Comparison of ENCODE assay signal across 13 mouse cellular contexts in genomic region chr7:19831837-19832236, GRCm38 (mm10). TPM values are rescaled to one million over a fixed set of nuclear protein-coding genes. Genes with fewer than 3 reads are reported as not detected.
A peak's percentile ranks its signal among the peaks of the same experiment; 100 is the strongest.
DNase-seq lines count a peak whose midpoint lies in the region; ATAC-seq lines count a peak whose summit lies in the region.
"Had no signal": no experiment of that assay in that cellular context is flagged by ENCODE, and none has a peak within 500 bp of the region (broad histone marks: within the 10 kb centered on the region; RNA-seq: fewer than 3 reads in every experiment).

No protein-coding gene starts in this region.

- 0 out of 2 replicates have a peak, but pooled peaks cover 8% of the 10 kb centered on the region for H3K4me1 ChIP-seq in kidney, embryonic 14.5 days (ENCODE audit: control insufficient read depth, insufficient read depth, low read length)
- H3K4me1 ChIP-seq: neural tube, embryonic 12.5 days had no signal

- 0 out of 2 replicates have a peak, but pooled peaks cover 3% of the 10 kb centered on the region for H3K9me3 ChIP-seq in kidney, embryonic 14.5 days (ENCODE audit: control insufficient read depth, low read length)
- H3K9me3 ChIP-seq: G1E; neural tube, embryonic 12.5 days had no signal

- ATAC-seq in kidney, embryonic 14.5 days (ENCODE audit: low FRiP score, low TSS enrichment), result 0 out of 2 replicates have a peak, but pooled peaks have one; percentile 41
- peak; percentile 43 for ATAC-seq in megakaryocyte, adult 5-6 weeks (ENCODE audit: poor library complexity, severe bottlenecking)

- H3K27ac ChIP-seq in kidney, embryonic 14.5 days (ENCODE audit: low read depth, low read length), result no peak overlapping the region
- H3K27ac ChIP-seq: neural tube, embryonic 12.5 days had no signal

- H3K27me3 ChIP-seq in kidney, embryonic 14.5 days (ENCODE audit: control insufficient read depth, insufficient read depth, low read length), result no peaks in the 10 kb centered on the region
- H3K27me3 ChIP-seq: neural tube, embryonic 12.5 days had no signal

- no peak overlapping the region for H3K9ac ChIP-seq in kidney, embryonic 14.5 days (ENCODE audit: low read depth, low read length)
- H3K9ac ChIP-seq: neural tube, embryonic 12.5 days had no signal

- H3K4me2 ChIP-seq in kidney, embryonic 14.5 days (replicated peaks; ENCODE audit: low read depth, low read length), result no peak overlapping the region
- H3K4me2 ChIP-seq: neural tube, embryonic 12.5 days had no signal

- WGBS in kidney, embryonic 14.5 days, result 50% methylated on average over 9 of the region's 9 CpGs

- DNase-seq in kidney, postnatal 10 days, result no peak
- DNase-seq in MN1 (ENCODE audit: low spot score), result peak; percentile 79
- peak; percentile 61 to 75 for DNase-seq in adrenal gland, postnatal 36 days
- DNase-seq in urinary bladder, postnatal 36 days (ENCODE audit: low spot score in 2 of 2), result no peak
- no peak for DNase-seq in natural killer cell, adult 2 months (ENCODE audit: low spot score in 2 of 2)
- DNase-seq: thymus, postnatal 25 days had no signal

- no peak overlapping the region for H3K4me3 ChIP-seq in kidney, embryonic 14.5 days (ENCODE audit: low read length)
- H3K4me3 ChIP-seq: neural tube, embryonic 12.5 days had no signal

- no peaks in the 10 kb centered on the region for H3K36me3 ChIP-seq in kidney, embryonic 14.5 days (ENCODE audit: control insufficient read depth, insufficient read depth, low read length)
- H3K36me3 ChIP-seq: G1E; neural tube, embryonic 12.5 days had no signal

RNA-seq across cellular contexts. Expression of gene Bcl3, which starts 9.3 kb away (rescaled TPM):
- 3.5 and 4.2 TPM in 2 replicates for polyA plus RNA-seq in kidney, embryonic 14.5 days (2014; fragmentation: Nextera tagmentation; extraction: Ambion mirVana)
- 10 to 100 TPM; 19.5 to 51.0 TPM for total RNA-seq in adrenal gland, postnatal 36 days (2021)
- 29.2 and 39.1 TPM in 2 replicates for total RNA-seq in megakaryocyte, adult 5-6 weeks (2015)
- 9.7 and 17.1 TPM in 2 replicates for total RNA-seq in megakaryocyte, adult 5-6 weeks (2017)

RNA-seq across cellular contexts. Expression of gene Gm19345, which starts 20.0 kb away (rescaled TPM):
- polyA plus RNA-seq in kidney, embryonic 14.5 days (2014; fragmentation: Nextera tagmentation; extraction: Ambion mirVana), result 0.27 TPM in 1 of 2 replicates, not detected in the other
- total RNA-seq in adrenal gland, postnatal 36 days (2021), result under 1 TPM in 1 of 2 experiments, not detected in 1; 0.83 TPM
- total RNA-seq in megakaryocyte, adult 5-6 weeks (2015), result not detected in 2 replicates
- total RNA-seq in megakaryocyte, adult 5-6 weeks (2017), result not detected in 2 replicates
- total RNA-seq: G1E; hematopoietic stem cell, adult 5-6 weeks had no signal
- polyA plus RNA-seq: G1E had no signal

RNA-seq across cellular contexts. Expression of gene Ceacam16, which starts 29.3 kb away (rescaled TPM):
- polyA plus RNA-seq in kidney, embryonic 14.5 days (2014; fragmentation: Nextera tagmentation; extraction: Ambion mirVana), result not detected in 2 replicates
- not detected for total RNA-seq in adrenal gland, postnatal 36 days (2021)
- total RNA-seq in megakaryocyte, adult 5-6 weeks (2015), result 0.47 and 0.75 TPM in 2 replicates
- total RNA-seq in megakaryocyte, adult 5-6 weeks (2017), result 0.18 and 0.28 TPM in 2 replicates
- total RNA-seq: layer of hippocampus, postnatal 10 days had no signal
- polyA plus RNA-seq: liver, embryonic 16.5 days; neural tube, embryonic 12.5 days had no signal

RNA-seq across cellular contexts. Expression of gene Cblc, which starts 35.2 kb away (rescaled TPM):
- 4.7 and 7.3 TPM in 2 replicates for polyA plus RNA-seq in kidney, embryonic 14.5 days (2014; fragmentation: Nextera tagmentation; extraction: Ambion mirVana)
- total RNA-seq in adrenal gland, postnatal 36 days (2021), result not detected
- not detected in 2 replicates for total RNA-seq in megakaryocyte, adult 5-6 weeks (2015)
- total RNA-seq in megakaryocyte, adult 5-6 weeks (2017), result not detected in 2 replicates
- total RNA-seq: G1E; hematopoietic stem cell, adult 5-6 weeks; layer of hippocampus, postnatal 10 days had no signal
- polyA plus RNA-seq: G1E had no signal

RNA-seq across cellular contexts. Expression of gene Ceacam19, which starts 55.9 kb away (rescaled TPM):
- not detected in 2 replicates for polyA plus RNA-seq in kidney, embryonic 14.5 days (2014; fragmentation: Nextera tagmentation; extraction: Ambion mirVana)
- total RNA-seq in adrenal gland, postnatal 36 days (2021), result not detected
- 1.2 and 1.3 TPM in 2 replicates for total RNA-seq in megakaryocyte, adult 5-6 weeks (2015)
- 1.6 and 2.4 TPM in 2 replicates for total RNA-seq in megakaryocyte, adult 5-6 weeks (2017)
- total RNA-seq: hematopoietic stem cell, adult 5-6 weeks; layer of hippocampus, postnatal 10 days had no signal
- polyA plus RNA-seq: G1E; liver, embryonic 16.5 days; neural tube, embryonic 12.5 days had no signal

Comparison
In these comparisons a context has a peak if more than half of its experiments do, and no peak if none do; other contexts are left out.
1. DNase-seq: peak in MN1 (single experiment) and adrenal gland, postnatal 36 days (2 of 2); none in kidney, postnatal 10 days (single experiment), urinary bladder, postnatal 36 days (0 of 2) and natural killer cell, adult 2 months (0 of 2).